Mouse (Mus musculus) thymus, adult 2 months (tissue): Measurements from ENCODE around the gene Zscan10. TPM values are rescaled to one million over a fixed set of nuclear protein-coding genes. Genes with fewer than 3 reads are reported as not detected.
A peak's percentile ranks its signal among the peaks of the same experiment; 100 is the strongest.

Experiments used
- DNase-seq: peaks from one replicate; pipeline ENCODE4 v3.0.0; 2021
- H3K27ac ChIP-seq: fragments of 200-500 bp; 2 replicates; pipeline ENCODE4 v1.5.1; 2012; ENCODE audit warnings: low read length, control low read depth; ENCODE audit not compliant: control insufficient read depth, insufficient read depth
- H3K27me3 ChIP-seq: fragments of 200-500 bp; 2 replicates; pipeline ENCODE4 v1.6.1; 2012; ENCODE audit warnings: mild to moderate bottlenecking, low read length, moderate library complexity, mixed read lengths; ENCODE audit not compliant: control insufficient read depth, insufficient read depth
- H3K36me3 ChIP-seq: fragments of 200-500 bp; 2 replicates; pipeline ENCODE4 v1.6.1; 2012; ENCODE audit warnings: mild to moderate bottlenecking, low read length, moderate library complexity; ENCODE audit not compliant: control insufficient read depth, insufficient read depth
- H3K4me1 ChIP-seq: fragments of 200-500 bp; replicated peaks from 2 replicates; pipeline ENCODE4 v1.6.1; 2012; ENCODE audit warnings: low read length; ENCODE audit not compliant: control insufficient read depth, insufficient read depth
- H3K4me3 ChIP-seq: fragments of 200-500 bp; 2 replicates; pipeline ENCODE4 v1.5.1; 2012; ENCODE audit warnings: mild to moderate bottlenecking, low read length, control low read depth, moderate library complexity; ENCODE audit not compliant: control insufficient read depth, insufficient read depth
- CTCF ChIP-seq: fragments of 200-500 bp; IDR thresholded peaks from 2 replicates; pipeline ENCODE4 v1.5.1; 2012; ENCODE audit warnings: mild to moderate bottlenecking, control low read depth, low read length, moderate library complexity, borderline replicate concordance; ENCODE audit not compliant: control insufficient read depth, poor library complexity, insufficient read depth; ENCODE audit errors: extremely low read depth
- POLR2A ChIP-seq: fragments of 200-500 bp; IDR thresholded peaks from 2 replicates; pipeline ENCODE4 v1.6.1; 2012; ENCODE audit warnings: mild to moderate bottlenecking, low read length, control low read depth, moderate library complexity; ENCODE audit not compliant: control insufficient read depth, poor library complexity, insufficient read depth; ENCODE audit errors: extremely low read depth
- WGBS: fragments of 180-500 bp; shearing (Covaris S2); methylation state at CpG from one replicate; pipeline ENCODE4 v1.1.7; 2018; 5-methylcytosine and 5-hydroxymethylcytosine counted together
- polyA plus RNA-seq: library from polyadenylated mRNA; depleted of rRNA; stranded (reverse); fragments of >200 nt; gene quantifications from 2 replicates; pipeline ENCODE4 v1.2.3, GENCODE M21; 2012

Zscan10 gene
- polyA plus RNA-seq, 1 experiment = 0.18 TPM

- WGBS = 2% methylated on average over 28 of the region's 28 CpGs
- peak; percentile 91 for DNase-seq
- TF ChIP-seq CTCF = peak; percentile 95; the same call in 1 of the 2 replicates
- no peak for TF ChIP-seq POLR2A
- Histone ChIP-seq H3K27ac (no peak overlapping the region), H3K27me3 (no peaks in the 10 kb centered on the region), H3K4me1 (peaks cover 9% of the 10 kb centered on the region), H3K4me3 (peak overlapping the region; percentile 33), H3K36me3 (no peaks in the 10 kb centered on the region)
Measured at GRCm38 (mm10) chr17:23610361-23610800, 9.7 kb downstream of the Zscan10 start.

- no peaks in the 10 kb centered on the region for H3K27me3 ChIP-seq
- WGBS = 1% methylated on average over 9 of the region's 9 CpGs
- no peak for DNase-seq
- H3K36me3 ChIP-seq = no peaks in the 10 kb centered on the region
- H3K4me1 ChIP-seq = peaks cover 11% of the 10 kb centered on the region
- H3K4me3 ChIP-seq = no peak overlapping the region
- H3K27ac ChIP-seq = no peak overlapping the region
- TF ChIP-seq CTCF (no peak), POLR2A (no peak)
Measured at GRCm38 (mm10) chr17:23617087-23617486, 16.4 kb downstream of the Zscan10 start.

GRCm38 (mm10) chr17:23620351-23620750 is 19.7 kb downstream of the Zscan10 start:
- Histone ChIP-seq H3K36me3 (no peaks in the 10 kb centered on the region), H3K27ac (no peak overlapping the region), H3K4me1 (peaks cover 11% of the 10 kb centered on the region), H3K4me3 (no peak overlapping the region), H3K27me3 (no peaks in the 10 kb centered on the region)
- no peak for TF ChIP-seq POLR2A
- no peak for TF ChIP-seq CTCF
- WGBS = 68% methylated on average over 7 of the region's 7 CpGs
- no peak for DNase-seq

- Histone ChIP-seq H3K27me3 (no peaks in the 10 kb centered on the region), H3K4me1 (0 out of 2 replicates have a peak, but pooled peaks cover 4% of the 10 kb centered on the region), H3K27ac (no peak overlapping the region), H3K4me3 (no peak overlapping the region), H3K36me3 (no peaks in the 10 kb centered on the region)
- no peak for DNase-seq
- TF ChIP-seq POLR2A (no peak), CTCF (no peak)
- WGBS = 89% methylated on average over 7 of the region's 7 CpGs
Measured at GRCm38 (mm10) chr17:23627813-23628212, 27.2 kb downstream of the Zscan10 start.

- 0 out of 2 replicates have a peak, but pooled peaks cover 4% of the 10 kb centered on the region for H3K4me1 ChIP-seq
- no peaks in the 10 kb centered on the region for H3K27me3 ChIP-seq
- H3K36me3 ChIP-seq = no peaks in the 10 kb centered on the region
- H3K4me3 ChIP-seq = no peak overlapping the region
- 15% methylated on average over 22 of the region's 22 CpGs for WGBS
- peak; percentile 87; the same call in 1 of the 2 replicates for TF ChIP-seq CTCF
- no peak for TF ChIP-seq POLR2A
- no peak overlapping the region for H3K27ac ChIP-seq
- DNase-seq = peak; percentile 87
Measured at GRCm38 (mm10) chr17:23630195-23631020, 29.8 kb downstream of the Zscan10 start.

- Histone ChIP-seq H3K27me3 (no peaks in the 10 kb centered on the region), H3K4me3 (no peak overlapping the region), H3K36me3 (no peaks in the 10 kb centered on the region), H3K27ac (no peak overlapping the region), H3K4me1 (0 out of 2 replicates have a peak, but pooled peaks cover 4% of the 10 kb centered on the region)
- WGBS = 87% methylated on average over 8 of the region's 8 CpGs
- DNase-seq = no peak
- no peak for TF ChIP-seq CTCF
- no peak for TF ChIP-seq POLR2A
Measured at GRCm38 (mm10) chr17:23631241-23631640, 30.6 kb downstream of the Zscan10 start.
